In the genomic region with DNA sequence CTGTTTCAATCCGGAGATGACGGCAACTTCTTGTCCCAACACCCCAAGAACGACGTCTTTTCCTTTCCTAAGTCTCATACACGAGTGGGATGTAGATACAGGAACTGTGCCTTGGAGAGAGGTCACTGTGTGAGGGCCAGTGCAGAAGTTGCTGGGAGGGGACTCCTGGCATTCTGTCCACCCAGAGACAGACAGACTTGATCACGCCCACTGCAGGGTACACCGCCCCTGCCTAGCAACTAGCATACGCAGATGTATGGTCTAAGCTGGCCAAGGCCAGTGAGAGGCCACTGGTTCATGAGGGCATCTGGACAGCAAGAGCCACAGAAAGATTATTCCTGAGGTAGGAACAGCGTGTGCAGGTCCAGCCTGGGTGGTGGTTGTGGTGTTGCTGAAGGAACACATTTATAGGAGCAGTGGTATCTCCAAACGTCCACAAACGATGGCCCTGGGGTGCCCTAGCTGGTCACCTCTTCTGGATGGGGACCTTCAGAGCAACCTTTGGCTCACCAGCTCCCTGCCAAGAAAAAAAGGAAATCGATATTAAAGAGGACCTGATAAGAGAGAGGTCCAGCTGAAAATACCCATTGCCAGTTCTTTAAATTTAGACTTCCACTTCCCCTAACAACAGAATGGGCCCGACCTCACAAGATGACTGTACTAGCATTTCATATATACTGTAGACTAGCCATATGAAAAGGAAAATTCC, we compare ENCODE assay signal across 9 mouse cellular contexts. TPM values are rescaled to one million over a fixed set of nuclear protein-coding genes. Genes with fewer than 3 reads are reported as not detected.
A peak's percentile ranks its signal among the peaks of the same experiment; 100 is the strongest.
DNase-seq lines count a peak whose midpoint lies in the region; ATAC-seq and TF ChIP-seq lines count a peak whose summit lies in the region.
"Had no signal": no experiment of that assay in that cellular context is flagged by ENCODE, and none has a peak within 500 bp of the region (broad histone marks: within the 10 kb centered on the region; RNA-seq: fewer than 3 reads in every experiment).

No protein-coding gene starts in this region.

- no peak for TF ChIP-seq CTCF in cerebellum, adult 2 months (IDR thresholded peaks at IDR 0.05; ENCODE audit: borderline replicate concordance, insufficient read depth, low read depth, low read length)

- H3K4me2 ChIP-seq in forebrain, embryonic 11.5 days (ENCODE audit: low read depth, low read length, severe bottlenecking), result peak overlapping the region; percentile 85
- H3K4me2 ChIP-seq in kidney, embryonic 15.5 days, result peak overlapping the region; percentile 93
- peak overlapping the region; percentile 91 for H3K4me2 ChIP-seq in midbrain, embryonic 16.5 days (ENCODE audit: low read length)

- H3K4me3 ChIP-seq in cerebellum, adult 2 months (replicated peaks; ENCODE audit: insufficient read depth, low read depth, low read length), result peak overlapping the region; percentile 58
- H3K4me3 ChIP-seq in forebrain, embryonic 11.5 days (ENCODE audit: low read depth, low read length), result peak overlapping the region; percentile 58
- H3K4me3 ChIP-seq in kidney, embryonic 15.5 days (replicated peaks), result peak overlapping the region; percentile 62
- peak overlapping the region; percentile 55 for H3K4me3 ChIP-seq in midbrain, embryonic 16.5 days (ENCODE audit: low read depth, low read length)

- no peak for ATAC-seq in cerebellum, adult (ENCODE audit: insufficient number of reproducible peaks, low FRiP score, low TSS enrichment)
- ATAC-seq in forebrain, embryonic 11.5 days (replicated peaks; ENCODE audit: low FRiP score), result peak; percentile 44
- peak; percentile 69 for ATAC-seq in kidney, embryonic 15.5 days (replicated peaks; ENCODE audit: low FRiP score)
- peak; percentile 61 for ATAC-seq in midbrain, embryonic 16.5 days

- H3K36me3 ChIP-seq in forebrain, embryonic 11.5 days (ENCODE audit: control insufficient read depth, insufficient read depth, low read length), result no peaks in the 10 kb centered on the region
- no peaks in the 10 kb centered on the region for H3K36me3 ChIP-seq in kidney, embryonic 15.5 days
- no peaks in the 10 kb centered on the region; the same call in 1 of the 2 replicates for H3K36me3 ChIP-seq in midbrain, embryonic 16.5 days (ENCODE audit: control insufficient read depth, insufficient read depth, low read length)

- peak overlapping the region; percentile 43; the same call in 1 of the 2 replicates for H3K9ac ChIP-seq in forebrain, embryonic 11.5 days (ENCODE audit: low read length)
- H3K9ac ChIP-seq in kidney, embryonic 15.5 days, result peak overlapping the region; percentile 55; the same call in 1 of the 2 replicates
- H3K9ac ChIP-seq in midbrain, embryonic 16.5 days (ENCODE audit: low read depth, low read length), result peak overlapping the region; percentile 75

- no peaks in the 10 kb centered on the region for H3K27me3 ChIP-seq in cerebellum, adult 2 months (ENCODE audit: control insufficient read depth, insufficient read depth, low read length)
- no peaks in the 10 kb centered on the region for H3K27me3 ChIP-seq in forebrain, embryonic 11.5 days (ENCODE audit: control insufficient read depth, insufficient read depth, low read length)
- H3K27me3 ChIP-seq in kidney, embryonic 15.5 days, result no peaks in the 10 kb centered on the region
- no peaks in the 10 kb centered on the region for H3K27me3 ChIP-seq in midbrain, embryonic 16.5 days (ENCODE audit: control insufficient read depth, insufficient read depth, low read depth, low read length)

- H3K4me1 ChIP-seq in cerebellum, adult 2 months (ENCODE audit: control insufficient read depth, insufficient read depth, low read length), result peaks cover 4% of the 10 kb centered on the region; the same call in 1 of the 2 replicates
- H3K4me1 ChIP-seq in forebrain, embryonic 11.5 days (replicated peaks; ENCODE audit: control insufficient read depth, insufficient read depth, low read length), result peaks cover 7% of the 10 kb centered on the region; the same call in 1 of the 2 replicates
- peaks cover 9% of the 10 kb centered on the region for H3K4me1 ChIP-seq in kidney, embryonic 15.5 days
- H3K4me1 ChIP-seq in midbrain, embryonic 16.5 days (ENCODE audit: control insufficient read depth, insufficient read depth, low read length), result peaks cover 4% of the 10 kb centered on the region; the same call in 1 of the 2 replicates

- peak in 1 of 2 experiments; percentile 29 for DNase-seq in cerebellum, adult 2 months
- DNase-seq in A20 (ENCODE audit: low read depth, low spot score), result peak; percentile 50
- no peak for DNase-seq in forebrain, embryonic 11.5 days (ENCODE audit: low spot score)
- DNase-seq in c-Kit-positive CD71-positive TER-119-positive erythroid progenitor cells, embryonic 14.5 days (ENCODE audit: low spot score), result no peak
- DNase-seq in urinary bladder, postnatal 25 days (ENCODE audit: low spot score), result no peak

- H3K9me3 ChIP-seq in forebrain, embryonic 11.5 days (ENCODE audit: control insufficient read depth, low read length), result no peaks in the 10 kb centered on the region
- no peaks in the 10 kb centered on the region for H3K9me3 ChIP-seq in kidney, embryonic 15.5 days (replicated peaks)
- H3K9me3 ChIP-seq in midbrain, embryonic 16.5 days (replicated peaks; ENCODE audit: control insufficient read depth, low read length, poor library complexity, severe bottlenecking), result no peaks in the 10 kb centered on the region

- TF ChIP-seq POLR2A in cerebellum, adult 2 months (IDR thresholded peaks at IDR 0.05; ENCODE audit: borderline replicate concordance, insufficient read depth, low read length), result no peak

- no peak overlapping the region for H3K27ac ChIP-seq in cerebellum, adult 2 months (ENCODE audit: insufficient read depth, low read length)
- H3K27ac ChIP-seq in forebrain, embryonic 11.5 days (ENCODE audit: low read depth, low read length), result no peak overlapping the region
- H3K27ac ChIP-seq in kidney, embryonic 15.5 days, result no peak overlapping the region
- H3K27ac ChIP-seq in midbrain, embryonic 16.5 days (ENCODE audit: low read length), result no peak overlapping the region

- WGBS in cerebellum, adult 2 months, result 27% methylated on average over 13 of the region's 13 CpGs
- 46% methylated on average over 13 of the region's 13 CpGs for WGBS in forebrain, embryonic 11.5 days
- WGBS in kidney, embryonic 15.5 days, result 45% methylated on average over 13 of the region's 13 CpGs
- WGBS in midbrain, embryonic 16.5 days, result 39% methylated on average over 13 of the region's 13 CpGs

RNA-seq across cellular contexts. Expression of a gene that starts 0.6 kb away (rescaled TPM):
- polyA plus RNA-seq in cerebellum, adult 2 months (2012; rRNA removed), result 0.21 and 0.39 TPM in 2 replicates
- 0.35 and 0.77 TPM in 2 replicates for polyA plus RNA-seq in forebrain, embryonic 11.5 days (2014; fragmentation: Nextera tagmentation; extraction: Ambion mirVana)
- polyA plus RNA-seq in kidney, embryonic 15.5 days (2015; fragmentation: Nextera tagmentation; extraction: Ambion mirVana), result 0.49 and 0.91 TPM in 2 replicates
- 0.95 and 1.0 TPM in 2 replicates for polyA plus RNA-seq in midbrain, embryonic 16.5 days (2015; fragmentation: Nextera tagmentation; extraction: Ambion mirVana)
- polyA plus RNA-seq: erythroblast, embryonic 14.5 days had no signal

RNA-seq across cellular contexts. Expression of a gene that starts 13.2 kb away (rescaled TPM):
- 2.8 and 4.1 TPM in 2 replicates for polyA plus RNA-seq in cerebellum, adult 2 months (2012; rRNA removed)
- 3.0 and 3.6 TPM in 2 replicates for polyA plus RNA-seq in forebrain, embryonic 11.5 days (2014; fragmentation: Nextera tagmentation; extraction: Ambion mirVana)
- polyA plus RNA-seq in kidney, embryonic 15.5 days (2015; fragmentation: Nextera tagmentation; extraction: Ambion mirVana), result 1.4 and 2.1 TPM in 2 replicates
- 3.0 and 3.9 TPM in 2 replicates for polyA plus RNA-seq in midbrain, embryonic 16.5 days (2015; fragmentation: Nextera tagmentation; extraction: Ambion mirVana)

RNA-seq across cellular contexts. Expression of a gene that starts 35.6 kb away (rescaled TPM):
- polyA plus RNA-seq in cerebellum, adult 2 months (2012; rRNA removed), result 0.16 TPM in 1 of 2 replicates, not detected in the other
- not detected in 2 replicates for polyA plus RNA-seq in forebrain, embryonic 11.5 days (2014; fragmentation: Nextera tagmentation; extraction: Ambion mirVana)
- polyA plus RNA-seq in kidney, embryonic 15.5 days (2015; fragmentation: Nextera tagmentation; extraction: Ambion mirVana), result 0.31 TPM in 1 of 2 replicates, not detected in the other
- polyA plus RNA-seq in midbrain, embryonic 16.5 days (2015; fragmentation: Nextera tagmentation; extraction: Ambion mirVana), result not detected in 2 replicates
- polyA plus RNA-seq: erythroblast, embryonic 14.5 days had no signal

RNA-seq across cellular contexts. Expression of a gene that starts 57.0 kb away (rescaled TPM):
- polyA plus RNA-seq in cerebellum, adult 2 months (2012; rRNA removed), result 75.8 and 76.9 TPM in 2 replicates
- 42.6 and 48.2 TPM in 2 replicates for polyA plus RNA-seq in forebrain, embryonic 11.5 days (2014; fragmentation: Nextera tagmentation; extraction: Ambion mirVana)
- 38.3 and 40.4 TPM in 2 replicates for polyA plus RNA-seq in kidney, embryonic 15.5 days (2015; fragmentation: Nextera tagmentation; extraction: Ambion mirVana)
- polyA plus RNA-seq in midbrain, embryonic 16.5 days (2015; fragmentation: Nextera tagmentation; extraction: Ambion mirVana), result 55.9 and 56.5 TPM in 2 replicates

RNA-seq across cellular contexts. Expression of a gene that starts 57.3 kb away (rescaled TPM):
- polyA plus RNA-seq in cerebellum, adult 2 months (2012; rRNA removed), result 51.4 and 54.5 TPM in 2 replicates
- polyA plus RNA-seq in forebrain, embryonic 11.5 days (2014; fragmentation: Nextera tagmentation; extraction: Ambion mirVana), result 75.6 and 78.0 TPM in 2 replicates
- polyA plus RNA-seq in kidney, embryonic 15.5 days (2015; fragmentation: Nextera tagmentation; extraction: Ambion mirVana), result 52.6 and 58.0 TPM in 2 replicates
- polyA plus RNA-seq in midbrain, embryonic 16.5 days (2015; fragmentation: Nextera tagmentation; extraction: Ambion mirVana), result 58.0 and 61.0 TPM in 2 replicates
